Mouse (Mus musculus) embryonic fibroblast, embryonic 13.5 days (primary cell): ENCODE results near the gene Srp72.

Experiments used
- CTCF ChIP-seq: IDR thresholded peaks from 2 replicates; pipeline ENCODE4 v1.5.1; 2011; ENCODE audit warnings: mild to moderate bottlenecking, control low read depth, low read length, moderate library complexity, borderline replicate concordance; ENCODE audit not compliant: insufficient read depth
- POLR2A ChIP-seq: IDR thresholded peaks from 2 replicates; pipeline ENCODE4 v1.6.1; 2011; ENCODE audit warnings: low read depth, mild to moderate bottlenecking, control low read depth, low read length, moderate library complexity

GRCm38 (mm10) chr5:77039391-77039790 is 64.9 kb downstream of the Srp72 start:
- TF ChIP-seq CTCF (no peak), POLR2A (no peak)
